Mouse (Mus musculus) yolk sac, embryonic 10.5 days (tissue): Measurements from ENCODE around the gene Hemk1.
"Not testable (repeated sequence)": the region's sequence is repeated elsewhere in the genome, so short reads cannot be mapped to it uniquely, and the experiment has no call there.

Experiments used
- DNase-seq: peaks from one replicate; pipeline ENCODE4 v3.0.0-alpha.2; 2017; ENCODE audit warnings: low spot score

Hemk1 gene

DNA sequence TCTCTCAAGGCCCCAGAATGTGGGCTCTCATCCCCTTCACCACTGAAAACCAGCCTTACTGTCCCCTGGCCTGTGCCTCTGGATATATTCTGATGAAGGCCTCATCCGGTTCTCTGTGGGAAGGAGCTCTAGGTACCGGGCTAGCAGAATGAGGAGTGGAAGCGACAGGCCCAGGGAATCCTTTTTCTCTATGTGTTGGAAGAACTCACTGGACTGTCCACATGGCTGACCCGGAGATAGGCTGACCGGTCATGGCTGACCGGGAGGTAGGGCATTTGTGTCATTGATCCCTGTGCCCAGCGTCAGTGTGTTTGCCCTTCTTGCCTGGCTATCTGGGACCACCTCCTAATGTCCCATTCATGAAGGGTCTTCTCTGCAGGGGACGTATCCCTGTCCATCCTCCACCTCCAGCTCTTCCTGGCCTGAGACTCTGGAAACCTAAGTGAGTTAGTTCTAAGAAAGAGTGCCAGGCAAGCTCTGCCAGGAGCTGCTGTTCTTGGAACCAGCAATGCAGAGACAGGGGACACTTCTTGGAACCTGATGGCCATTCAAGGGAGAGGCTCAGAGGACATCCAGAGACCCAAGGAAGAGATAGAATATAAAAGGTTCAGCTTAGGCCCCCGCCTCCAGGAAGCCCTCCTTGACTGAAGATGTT, 29.7 kb downstream of the Hemk1 start:
- DNase-seq = no peak

DNA sequence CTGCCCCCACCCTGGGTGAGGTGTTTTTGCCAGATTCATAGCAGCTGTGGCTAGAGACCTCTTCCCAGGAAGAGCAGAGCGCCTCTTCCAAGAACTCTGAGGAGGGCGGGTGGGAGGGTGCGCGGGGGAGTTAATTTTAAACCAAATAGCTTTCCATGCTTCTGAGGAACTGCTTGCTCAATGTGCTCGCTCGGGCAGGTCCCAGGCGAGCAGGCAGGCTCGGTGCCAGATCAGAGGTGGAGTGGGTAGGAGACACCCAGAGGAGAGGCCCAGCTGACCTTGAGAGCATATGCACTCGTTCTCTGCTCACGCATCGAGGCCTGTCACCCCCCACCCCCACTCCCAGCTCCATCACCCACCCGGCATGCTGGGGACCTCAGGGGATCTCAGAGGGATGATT, 30.3 kb downstream of the Hemk1 start:
- peak; percentile 83 for DNase-seq

DNA sequence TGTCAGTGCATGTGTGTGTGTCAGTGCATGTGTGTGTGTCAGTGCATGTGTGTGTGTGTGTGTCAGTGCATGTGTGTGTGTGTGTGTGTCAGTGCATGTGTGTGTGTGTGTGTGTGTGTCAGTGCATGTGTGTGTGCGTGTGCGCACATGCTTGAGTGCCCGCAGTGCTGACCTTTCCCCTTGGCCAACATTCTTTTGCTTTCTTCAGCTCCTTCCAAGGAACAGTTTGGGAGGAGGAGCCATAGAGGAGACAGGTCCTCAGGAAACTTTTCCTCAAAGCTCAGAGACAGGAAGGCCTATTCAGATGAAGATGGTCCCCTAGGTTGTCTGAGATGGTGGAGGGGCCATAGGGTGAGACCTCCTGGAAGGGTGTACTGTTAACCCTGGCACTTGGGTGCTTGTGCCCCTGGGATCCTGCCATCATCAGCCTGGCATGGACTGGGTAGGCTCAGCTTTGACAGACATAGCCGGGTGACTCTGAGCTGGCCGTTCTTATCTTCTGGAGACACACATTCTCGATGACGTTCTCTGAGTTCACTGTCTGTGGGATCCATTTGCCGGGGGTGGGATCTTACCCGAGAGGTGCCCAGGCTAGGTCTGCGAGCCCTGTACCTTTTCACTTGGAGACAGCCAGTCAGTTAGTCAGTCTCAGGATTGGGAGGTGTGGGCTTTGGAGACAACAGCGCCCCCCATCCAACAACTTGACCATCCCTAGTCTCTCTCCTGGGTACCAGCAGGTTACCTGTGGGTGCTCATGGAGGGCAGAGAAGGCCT, 30.9 kb downstream of the Hemk1 start:
- peak; percentile 22 for DNase-seq

DNA sequence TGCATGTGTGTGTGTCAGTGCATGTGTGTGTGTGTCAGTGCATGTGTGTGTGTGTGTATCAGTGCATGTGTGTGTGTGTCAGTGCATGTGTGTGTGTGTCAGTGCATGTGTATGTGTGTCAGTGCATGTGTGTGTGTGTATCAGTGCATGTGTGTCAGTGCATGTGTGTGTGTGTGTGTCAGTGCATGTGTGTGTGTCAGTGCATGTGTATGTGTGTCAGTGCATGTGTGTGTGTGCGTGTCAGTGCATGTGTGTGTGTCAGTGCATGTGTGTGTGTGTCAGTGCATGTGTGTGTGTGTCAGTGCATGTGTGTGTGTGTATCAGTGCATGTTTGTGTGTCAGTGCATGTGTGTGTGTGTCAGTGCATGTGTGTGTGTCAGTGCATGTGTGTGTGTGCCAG, 31.5 kb downstream of the Hemk1 start:
- DNase-seq = not testable (repeated sequence)

DNA sequence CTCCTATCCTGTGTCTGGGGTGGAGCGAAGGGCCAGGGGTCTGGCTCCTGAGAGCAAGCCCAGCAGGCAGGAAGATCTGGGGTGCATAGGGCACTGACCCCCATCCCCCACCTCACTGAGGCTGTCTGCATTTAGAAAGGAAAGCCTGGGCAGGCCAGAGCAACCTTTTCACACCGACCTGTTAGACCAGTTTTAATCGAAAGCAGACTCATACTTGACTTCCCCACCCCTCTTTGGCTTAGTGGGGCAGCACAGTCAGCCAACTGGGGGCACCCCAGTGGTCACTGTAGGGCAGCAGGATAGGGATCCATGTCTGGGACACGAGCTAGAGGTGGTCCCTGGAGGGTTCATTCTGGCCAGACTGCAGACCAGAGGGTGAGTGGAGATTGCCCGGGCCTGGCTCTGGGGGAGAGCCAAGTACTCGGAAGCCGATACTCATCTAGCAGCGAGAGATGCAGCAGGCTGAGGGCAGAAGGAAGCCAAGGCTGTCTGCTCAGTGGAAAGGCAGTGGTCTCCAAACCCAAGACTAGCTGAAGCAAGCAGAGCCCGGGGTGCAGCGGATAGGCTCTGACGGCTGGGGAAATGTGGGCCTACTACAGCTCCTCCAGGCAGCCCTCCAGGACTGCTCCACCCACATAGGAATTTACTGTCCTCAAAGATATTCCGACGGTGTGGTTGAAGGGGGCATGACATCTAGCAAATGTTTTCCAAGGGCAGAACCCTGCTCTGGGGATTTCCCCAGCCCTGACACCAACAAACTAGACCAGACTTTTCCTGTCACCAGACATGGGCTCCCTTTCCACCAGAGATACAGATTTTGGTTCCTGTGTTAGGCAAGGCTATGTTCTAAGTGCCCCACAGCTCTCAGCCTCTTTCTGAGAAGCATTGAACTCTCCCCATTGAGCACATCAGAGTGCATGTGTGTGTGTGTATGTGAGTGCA, 32.3 kb downstream of the Hemk1 start:
- no peak for DNase-seq

DNA sequence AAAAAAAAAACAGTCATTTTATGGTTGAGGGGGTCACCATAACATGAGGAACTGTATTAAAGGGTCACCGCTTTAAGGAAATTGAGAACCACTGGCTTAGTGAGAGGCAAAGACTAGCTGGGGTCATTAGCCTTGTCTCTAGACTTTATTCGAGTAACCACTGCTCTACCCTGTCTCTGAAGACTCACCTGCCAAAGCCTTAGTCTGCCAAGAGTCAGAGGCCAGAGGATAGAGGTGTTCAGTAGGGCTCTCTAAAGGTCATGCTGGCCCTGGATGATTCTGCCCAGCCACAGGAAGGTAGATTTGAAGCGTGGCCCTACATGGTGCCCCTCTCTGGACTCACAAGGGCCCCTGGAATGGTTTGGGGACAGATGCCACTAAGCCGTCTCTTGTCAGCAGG, 33.1 kb downstream of the Hemk1 start:
- DNase-seq = no peak

DNA sequence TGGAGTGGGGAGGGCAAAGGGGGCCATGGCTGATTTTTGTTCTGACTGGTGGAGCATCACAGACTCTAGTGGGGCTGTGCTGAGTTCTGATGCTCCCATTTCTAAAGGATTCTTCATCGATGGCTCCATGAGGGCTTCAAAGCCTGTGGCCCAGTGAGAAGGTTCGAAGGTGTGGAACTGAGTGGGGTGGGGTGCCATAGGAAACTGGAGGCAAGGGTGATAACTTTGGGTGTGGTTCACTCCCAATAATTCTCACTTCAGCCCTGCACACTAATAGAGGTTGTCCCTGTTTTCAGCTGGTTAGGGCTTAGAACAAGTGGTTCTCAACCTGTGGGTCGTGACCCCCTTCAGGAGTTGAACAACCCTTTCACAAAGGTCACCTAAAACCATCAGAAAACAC, 33.8 kb downstream of the Hemk1 start:
- no peak for DNase-seq

DNA sequence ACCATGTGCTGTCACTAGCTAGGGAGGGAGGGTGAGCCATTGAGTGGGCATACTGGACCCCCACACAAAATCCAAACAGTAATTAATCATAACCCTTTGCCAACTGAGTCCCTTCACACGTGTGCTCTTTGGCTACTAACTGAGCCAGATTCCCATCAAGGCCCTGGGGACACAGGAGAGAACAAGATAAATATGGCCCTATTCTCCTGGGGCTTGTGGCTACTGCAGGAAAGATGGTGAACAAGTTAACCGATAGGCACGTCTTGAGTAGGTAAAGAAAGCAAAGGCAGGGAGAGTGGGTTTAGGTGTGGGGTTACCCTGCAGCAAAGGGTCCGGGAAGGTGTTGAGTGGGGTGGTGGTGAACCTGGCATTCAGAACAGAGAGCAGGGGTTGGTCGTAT, 34.2 kb downstream of the Hemk1 start:
- DNase-seq = no peak

DNA sequence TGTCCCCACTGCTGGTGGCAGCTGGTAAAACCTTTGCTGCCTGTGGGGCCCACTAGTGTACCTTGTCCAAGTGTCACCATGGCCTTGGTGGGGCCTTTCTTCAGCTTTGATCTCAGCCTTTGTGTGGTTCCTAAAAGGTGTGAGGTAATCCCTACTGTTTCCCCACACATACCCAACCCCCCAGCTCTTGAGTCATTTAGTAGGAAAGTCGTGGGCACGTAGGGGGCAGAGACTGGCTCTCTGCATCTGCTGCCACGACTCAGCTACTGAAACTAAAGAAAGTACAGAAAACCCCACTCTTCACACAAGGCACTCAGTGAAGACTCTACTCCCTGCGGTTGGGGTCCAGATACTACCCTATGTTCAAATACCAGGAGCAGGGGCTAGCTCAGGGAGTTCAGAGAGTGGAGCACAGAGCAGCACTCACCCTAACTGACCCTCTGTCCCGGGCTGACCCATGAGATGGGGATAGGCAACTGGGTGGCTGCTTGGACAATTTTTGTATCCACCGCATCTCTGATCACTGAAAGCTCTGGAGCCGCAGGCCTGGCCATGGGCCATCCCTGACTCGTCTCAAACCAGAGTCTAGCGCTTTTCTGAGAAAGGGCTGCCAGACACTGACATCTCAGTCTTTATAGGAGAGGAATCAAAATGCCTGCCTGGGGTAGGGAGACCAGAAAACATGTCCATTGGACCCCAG, 34.9 kb downstream of the Hemk1 start:
- no peak for DNase-seq

DNA sequence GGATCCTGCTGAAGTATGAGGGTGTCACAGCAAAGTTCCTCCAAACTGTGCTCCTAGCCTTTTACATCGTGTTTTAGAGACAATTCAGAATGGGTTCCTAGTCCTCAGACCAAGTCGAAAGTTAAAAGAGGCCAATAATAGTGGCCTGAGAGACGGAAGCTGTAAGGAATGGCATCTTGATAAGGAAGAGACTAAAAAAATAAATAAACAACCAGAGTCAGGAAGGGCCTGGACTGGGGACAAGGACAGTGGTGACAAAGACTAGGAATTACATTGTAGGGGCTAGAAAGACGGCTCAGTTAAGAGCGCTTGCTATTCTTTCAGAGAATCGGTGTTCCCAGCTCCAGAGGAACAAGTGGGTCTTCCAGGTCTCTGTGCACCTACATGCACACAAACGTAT, 35.6 kb downstream of the Hemk1 start:
- DNase-seq = peak; percentile 20

DNA sequence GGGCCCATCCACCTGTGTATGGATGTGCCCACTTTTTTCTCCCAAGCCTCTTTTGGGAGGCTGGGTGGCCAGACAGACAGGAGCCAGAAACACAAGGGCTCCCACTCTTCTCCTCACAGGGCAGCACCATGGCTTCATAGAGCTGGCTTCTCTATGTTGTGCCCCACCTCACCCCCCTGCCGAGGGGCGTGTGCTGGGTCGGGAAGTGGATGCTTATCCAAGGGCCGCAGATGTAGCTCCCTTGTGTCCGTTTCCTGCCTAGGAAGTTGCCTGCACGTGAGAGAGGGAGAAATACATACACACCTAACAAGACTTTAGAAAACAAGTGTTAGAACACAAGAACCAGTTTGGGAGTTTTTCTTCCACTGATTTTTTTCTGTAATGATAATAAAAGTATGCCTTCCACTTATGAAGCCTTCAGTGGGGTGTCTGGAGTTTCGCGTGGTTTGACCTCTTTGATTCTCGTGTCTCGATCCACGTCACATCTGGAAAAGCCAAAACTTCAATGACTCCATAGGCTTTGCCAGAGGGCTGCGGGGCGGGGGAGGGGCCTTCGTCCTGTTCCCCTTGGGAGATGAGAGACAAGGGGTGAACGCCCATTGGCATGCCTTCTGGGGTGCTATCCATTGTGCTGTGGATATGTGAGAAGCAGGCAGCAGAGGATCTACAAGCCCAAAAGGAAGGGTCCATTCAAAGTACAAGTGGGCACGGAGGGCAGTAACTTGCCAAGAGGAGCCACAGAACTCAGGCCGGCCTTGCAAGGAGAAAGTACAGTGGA, 36.4 kb downstream of the Hemk1 start:
- DNase-seq = no peak

DNA sequence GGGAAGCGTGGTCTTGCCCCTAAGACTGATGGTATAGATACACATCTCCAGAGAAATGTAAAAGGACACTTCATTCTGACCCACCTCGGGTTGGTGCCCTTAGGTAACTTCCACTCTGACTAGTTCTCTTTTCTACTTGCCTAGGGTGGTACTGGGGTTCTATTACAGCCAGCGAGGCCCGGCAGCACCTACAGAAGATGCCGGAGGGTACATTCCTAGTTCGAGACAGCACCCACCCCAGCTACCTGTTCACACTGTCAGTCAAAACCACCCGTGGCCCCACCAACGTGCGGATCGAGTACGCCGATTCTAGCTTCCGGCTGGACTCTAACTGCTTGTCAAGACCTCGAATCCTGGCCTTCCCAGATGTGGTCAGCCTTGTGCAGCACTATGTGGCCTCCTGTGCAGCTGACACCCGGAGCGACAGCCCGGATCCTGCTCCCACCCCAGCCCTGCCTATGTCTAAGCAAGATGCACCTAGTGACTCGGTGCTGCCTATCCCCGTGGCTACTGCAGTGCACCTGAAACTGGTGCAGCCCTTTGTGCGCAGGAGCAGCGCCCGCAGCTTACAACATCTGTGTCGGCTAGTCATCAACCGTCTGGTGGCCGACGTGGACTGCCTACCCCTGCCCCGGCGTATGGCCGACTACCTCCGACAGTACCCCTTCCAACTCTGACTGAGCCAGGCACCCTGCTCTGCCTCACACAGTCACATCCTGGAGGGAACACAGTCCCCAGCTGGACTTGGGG, 37.8 kb downstream of the Hemk1 start:
- DNase-seq = no peak

DNA sequence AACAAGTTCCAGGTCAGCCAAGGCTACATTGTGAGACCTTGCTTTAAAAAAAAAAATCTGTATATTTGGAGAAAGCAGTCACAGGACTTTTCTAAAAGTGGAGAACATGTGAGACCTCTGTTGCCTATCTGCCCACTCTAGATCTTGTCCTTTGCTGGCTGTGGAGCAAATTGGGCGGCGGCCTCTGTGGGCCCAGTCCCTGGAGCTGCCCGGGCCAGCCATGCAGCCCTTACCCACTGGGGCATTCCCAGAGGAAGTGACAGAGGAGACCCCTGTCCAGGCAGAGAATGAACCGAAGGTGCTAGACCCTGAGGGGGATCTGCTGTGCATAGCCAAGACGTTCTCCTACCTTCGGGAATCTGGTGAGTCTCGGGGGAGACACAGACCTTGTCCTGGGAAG, 38.4 kb downstream of the Hemk1 start:
- DNase-seq = no peak

DNA sequence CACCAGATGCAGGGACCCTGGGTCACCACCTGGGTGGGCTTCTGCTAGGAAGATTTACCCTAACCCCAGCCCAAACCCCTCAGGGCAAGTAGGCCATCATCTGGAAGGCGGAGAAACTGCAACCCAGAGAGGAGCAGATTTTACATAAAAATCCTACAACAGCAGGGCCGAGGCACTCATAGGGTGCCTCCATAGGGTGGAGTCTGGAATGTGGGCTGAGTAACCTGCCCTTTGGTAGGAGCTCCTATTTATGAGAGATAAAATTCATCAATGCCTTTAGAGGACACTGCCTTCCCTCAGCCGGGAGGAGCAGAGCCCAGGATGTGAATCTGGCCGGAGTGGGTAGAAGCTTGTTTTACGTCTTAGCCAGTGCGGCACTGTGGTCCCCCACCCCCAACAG, 39.3 kb downstream of the Hemk1 start:
- DNase-seq = no peak

DNA sequence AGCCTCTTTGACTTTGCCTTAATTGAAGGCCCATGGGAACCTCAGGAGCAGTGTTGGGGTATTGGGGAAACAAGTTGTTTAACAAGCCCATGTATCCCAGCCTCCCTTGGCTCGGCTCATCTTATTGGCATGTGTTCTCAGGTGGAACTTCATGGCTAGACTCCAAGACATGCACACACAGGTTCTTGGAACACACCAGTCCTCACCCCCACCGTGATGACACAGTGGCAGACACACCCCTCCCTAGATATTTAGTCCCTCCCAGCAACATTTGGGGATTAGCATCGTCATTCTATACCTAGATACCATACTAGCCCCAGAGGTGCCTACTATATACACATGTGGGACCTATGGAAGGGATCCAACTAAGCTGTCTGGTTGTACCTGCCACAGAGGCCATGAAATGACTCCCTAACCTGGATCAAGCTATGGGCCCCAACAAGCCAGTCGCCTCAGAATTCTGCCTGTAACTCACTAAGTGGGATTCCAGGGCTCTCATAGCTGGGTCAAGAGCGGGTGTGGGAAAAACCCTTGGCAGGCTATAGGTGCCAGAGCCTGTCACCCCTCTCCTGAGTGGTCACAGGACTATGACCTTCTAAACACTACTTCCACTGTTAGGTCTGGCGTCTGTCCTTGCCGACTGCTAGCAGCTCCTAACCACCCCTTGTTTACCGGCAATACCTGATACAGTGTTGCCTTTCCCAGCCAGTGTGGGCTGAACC, 39.9 kb downstream of the Hemk1 start:
- no peak for DNase-seq

DNA sequence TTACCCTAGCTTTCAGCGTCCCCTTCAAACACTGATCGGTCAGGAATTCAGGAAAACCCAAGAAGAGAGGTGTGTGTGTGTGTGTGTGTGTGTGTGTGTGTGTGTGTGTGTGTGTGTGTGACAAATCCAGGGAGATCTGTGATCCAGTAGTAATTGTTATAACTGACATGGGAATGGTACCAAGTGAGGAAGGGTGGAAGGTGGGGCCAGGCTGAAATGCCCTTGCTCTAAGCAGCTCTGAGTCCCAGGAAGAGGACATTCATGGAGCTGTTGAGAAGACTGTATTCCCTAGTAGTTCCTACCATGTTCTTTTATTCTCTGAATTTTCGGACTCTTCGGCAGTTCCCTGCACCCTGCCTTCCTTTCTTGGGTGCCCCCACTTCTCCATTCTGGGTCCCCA, 40.5 kb downstream of the Hemk1 start:
- DNase-seq = no peak

DNA sequence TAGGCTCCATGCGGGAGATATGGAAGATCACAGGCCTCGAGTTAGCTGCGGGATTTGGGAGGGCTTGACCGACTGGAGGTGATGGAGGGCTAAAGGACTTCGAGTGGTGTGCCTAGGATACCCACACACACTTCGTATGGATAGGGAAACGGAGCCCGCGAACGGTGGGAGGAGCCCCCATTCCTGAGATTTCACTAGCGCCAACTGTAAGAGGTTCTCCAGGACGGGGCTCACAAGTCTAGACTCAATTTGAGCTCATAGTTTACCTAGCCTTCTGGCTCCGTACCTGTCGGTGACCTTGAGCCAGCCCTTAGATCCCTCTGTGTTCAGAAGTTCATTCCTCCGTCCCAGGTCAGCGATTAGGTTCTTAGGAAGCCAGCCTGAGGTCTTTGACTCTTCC, 41.1 kb downstream of the Hemk1 start:
- DNase-seq = no peak

DNA sequence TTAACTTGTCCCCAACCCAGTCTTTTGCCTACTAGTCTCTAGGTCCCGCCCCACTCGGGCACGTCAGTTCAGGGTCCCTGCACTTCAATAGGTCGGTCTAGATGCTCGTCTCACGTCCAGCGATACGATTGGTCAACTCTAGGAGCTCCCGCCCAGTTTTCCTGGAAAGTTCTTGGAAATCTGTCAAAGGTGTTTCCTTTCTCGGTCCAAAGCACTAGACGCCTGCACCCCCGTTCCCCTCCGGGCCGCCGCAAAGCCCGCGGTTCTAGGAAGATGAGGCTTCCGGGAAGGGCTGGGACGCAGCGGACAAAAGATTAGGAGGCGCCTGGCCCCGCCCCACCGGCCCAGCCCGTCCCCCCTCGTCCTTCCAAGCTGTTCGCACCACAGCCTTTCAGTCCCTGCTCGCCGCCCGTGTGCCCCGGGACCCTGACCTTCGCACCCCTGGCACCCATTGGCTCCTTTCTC, 41.6 kb downstream of the Hemk1 start:
- DNase-seq = peak; percentile 97

DNA sequence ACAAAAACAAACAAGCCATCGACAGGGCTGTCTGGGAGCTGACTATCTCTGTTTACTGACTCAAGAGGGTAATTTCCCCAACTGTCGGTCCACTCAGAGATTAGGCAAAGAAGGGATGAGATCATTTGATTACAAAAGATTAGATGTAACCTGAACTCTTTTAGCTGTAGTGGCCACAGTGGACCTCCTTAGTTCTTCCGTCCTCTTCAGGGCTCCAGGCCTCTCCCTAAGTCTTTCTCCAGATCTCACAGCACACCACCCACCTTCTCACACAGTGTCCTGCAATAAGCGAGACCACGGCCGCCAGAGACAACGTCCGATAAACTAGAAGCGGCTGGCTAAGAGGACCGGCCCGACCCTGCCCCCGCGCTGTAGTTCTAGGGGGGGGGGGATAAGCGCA, 42.1 kb downstream of the Hemk1 start:
- no peak for DNase-seq

DNA sequence AAGGTAGTCTGAATTCAATTTTAAA, 42.3 kb downstream of the Hemk1 start, which contains the start of gene Cish:
Gene Cish (plus strand): TSS at position 11 of the 25 bp plus-strand sequence.
- DNase-seq = no peak

DNA sequence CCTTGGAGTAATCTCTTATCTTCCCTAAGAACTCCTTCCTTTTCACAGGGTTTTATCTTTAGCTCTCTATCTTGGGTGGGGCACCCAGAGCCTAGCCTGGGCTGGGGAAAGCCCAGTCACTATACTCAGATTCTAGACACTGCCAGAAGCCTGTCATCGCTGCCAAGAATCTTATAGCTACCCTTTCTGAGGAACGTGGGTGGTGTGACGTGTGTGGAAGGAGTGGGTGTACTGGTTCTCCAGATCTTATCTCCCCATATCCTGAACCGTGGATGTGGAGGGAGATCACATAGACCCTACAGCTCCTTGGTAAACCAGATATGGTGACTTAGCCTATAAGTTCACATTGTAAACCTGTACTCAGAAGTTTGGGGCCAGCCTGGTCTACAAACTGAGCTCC, 42.5 kb downstream of the Hemk1 start:
- no peak for DNase-seq
